Mouse (Mus musculus): Measurements from ENCODE around the gene Nbea. TPM values are rescaled to one million over a fixed set of nuclear protein-coding genes. Genes with fewer than 3 reads are reported as not detected.

The Nbea gene
- polyA plus RNA-seq, 1 experiment from 2014 or later: 15.7 TPM

GRCm38 (mm10) chr3:55872944-55873924, 310.3 kb downstream of the Nbea start:
- Histone ChIP-seq H3K27me3 (ENCODE audit: control insufficient read depth, insufficient read depth, low read length) (no peaks in the 10 kb centered on the region), H3K36me3 (ENCODE audit: control insufficient read depth, insufficient read depth, low read length) (no peaks in the 10 kb centered on the region), H3K4me2 (ENCODE audit: low read length) (no peak overlapping the region), H3K4me1 (ENCODE audit: control insufficient read depth in 2 of 2, insufficient read depth in 2 of 2, low read length in 2 of 2) (no peaks in the 10 kb centered on the region), H3K9me3 (ENCODE audit: control insufficient read depth, low read length) (no peaks in the 10 kb centered on the region), H3K27ac (replicated peaks in 1 of 2; ENCODE audit: control insufficient read depth in 1 of 2, insufficient read depth in 1 of 2, low read depth in 2 of 2, low read length in 2 of 2) (no peak overlapping the region), H3K9ac (ENCODE audit: low read length) (no peak overlapping the region), H3K4me3 (ENCODE audit: control insufficient read depth in 1 of 2, insufficient read depth in 1 of 2, low read depth in 1 of 2, low read length in 2 of 2) (no peak overlapping the region)
- ATAC-seq (ENCODE audit: insufficient number of reproducible peaks, insufficient read depth, low FRiP score, low read depth): no peak
- WGBS: 86% methylated on average over 5 of the region's 5 CpGs

- Histone ChIP-seq H3K9ac (ENCODE audit: low read length) (no peak overlapping the region), H3K36me3 (ENCODE audit: control insufficient read depth, insufficient read depth, low read length) (peaks cover 3% of the 10 kb centered on the region; the same call in 1 of the 2 replicates), H3K4me2 (ENCODE audit: low read length) (no peak overlapping the region), H3K4me1 (ENCODE audit: control insufficient read depth in 2 of 2, insufficient read depth in 2 of 2, low read length in 2 of 2) (peaks cover 0 to 7% of the 10 kb centered on the region in 2 experiments; a peak in 2 of 4 replicates), H3K27ac (replicated peaks in 1 of 2; ENCODE audit: control insufficient read depth in 1 of 2, insufficient read depth in 1 of 2, low read depth in 2 of 2, low read length in 2 of 2) (peak overlapping the region; percentile 11 to 50; a peak in 3 of 4 replicates), H3K9me3 (ENCODE audit: control insufficient read depth, low read length) (no peaks in the 10 kb centered on the region), H3K4me3 (ENCODE audit: control insufficient read depth in 1 of 2, insufficient read depth in 1 of 2, low read depth in 1 of 2, low read length in 2 of 2) (no peak overlapping the region), H3K27me3 (ENCODE audit: control insufficient read depth, insufficient read depth, low read length) (no peaks in the 10 kb centered on the region)
- peak; percentile 71 for ATAC-seq (ENCODE audit: insufficient number of reproducible peaks, insufficient read depth, low FRiP score, low read depth)
- WGBS: 33% methylated on average over 7 of the region's 7 CpGs
These were observed 331.0 kb downstream of the Nbea start for GRCm38 (mm10) chr3:55852488-55852887.

- Histone ChIP-seq H3K36me3 (ENCODE audit: control insufficient read depth, insufficient read depth, low read length) (no peaks in the 10 kb centered on the region), H3K4me1 (ENCODE audit: control insufficient read depth in 2 of 2, insufficient read depth in 2 of 2, low read length in 2 of 2) (peaks cover 0 to 1% of the 10 kb centered on the region in 2 experiments; a peak in 2 of 4 replicates), H3K27ac (replicated peaks in 1 of 2; ENCODE audit: control insufficient read depth in 1 of 2, insufficient read depth in 1 of 2, low read depth in 2 of 2, low read length in 2 of 2) (no peak overlapping the region), H3K4me3 (ENCODE audit: control insufficient read depth in 1 of 2, insufficient read depth in 1 of 2, low read depth in 1 of 2, low read length in 2 of 2) (no peak overlapping the region), H3K4me2 (ENCODE audit: low read length) (no peak overlapping the region), H3K9me3 (ENCODE audit: control insufficient read depth, low read length) (no peaks in the 10 kb centered on the region), H3K9ac (ENCODE audit: low read length) (no peak overlapping the region), H3K27me3 (ENCODE audit: control insufficient read depth, insufficient read depth, low read length) (no peaks in the 10 kb centered on the region)
- ATAC-seq (ENCODE audit: insufficient number of reproducible peaks, insufficient read depth, low FRiP score, low read depth): no peak
- 82% methylated on average over 1 of the region's 1 CpGs for WGBS
These were observed 336.4 kb downstream of the Nbea start for GRCm38 (mm10) chr3:55847115-55847514.

GRCm38 (mm10) chr3:55837188-55837587, 346.3 kb downstream of the Nbea start:
- Histone ChIP-seq H3K4me3 (ENCODE audit: control insufficient read depth in 1 of 2, insufficient read depth in 1 of 2, low read depth in 1 of 2, low read length in 2 of 2) (no peak overlapping the region), H3K9me3 (ENCODE audit: control insufficient read depth, low read length) (no peaks in the 10 kb centered on the region), H3K27me3 (ENCODE audit: control insufficient read depth, insufficient read depth, low read length) (no peaks in the 10 kb centered on the region), H3K9ac (ENCODE audit: low read length) (no peak overlapping the region), H3K4me1 (ENCODE audit: control insufficient read depth in 2 of 2, insufficient read depth in 2 of 2, low read length in 2 of 2) (no peaks in the 10 kb centered on the region), H3K27ac (replicated peaks in 1 of 2; ENCODE audit: control insufficient read depth in 1 of 2, insufficient read depth in 1 of 2, low read depth in 2 of 2, low read length in 2 of 2) (no peak overlapping the region), H3K36me3 (ENCODE audit: control insufficient read depth, insufficient read depth, low read length) (no peaks in the 10 kb centered on the region), H3K4me2 (ENCODE audit: low read length) (no peak overlapping the region)
- WGBS: 70% methylated on average over 3 of the region's 3 CpGs
- ATAC-seq (ENCODE audit: insufficient number of reproducible peaks, insufficient read depth, low FRiP score, low read depth): no peak

GRCm38 (mm10) chr3:55835207-55835606, 348.3 kb downstream of the Nbea start:
- no peaks in the 10 kb centered on the region for H3K36me3 ChIP-seq (ENCODE audit: control insufficient read depth, insufficient read depth, low read length)
- no peak overlapping the region for H3K9ac ChIP-seq (ENCODE audit: low read length)
- no peaks in the 10 kb centered on the region for H3K9me3 ChIP-seq (ENCODE audit: control insufficient read depth, low read length)
- H3K4me3 ChIP-seq (ENCODE audit: control insufficient read depth in 1 of 2, insufficient read depth in 1 of 2, low read depth in 1 of 2, low read length in 2 of 2): no peak overlapping the region
- no peak for ATAC-seq (ENCODE audit: insufficient number of reproducible peaks, insufficient read depth, low FRiP score, low read depth)
- H3K4me2 ChIP-seq (ENCODE audit: low read length): no peak overlapping the region
- whole genome bisulfite sequencing: 48% methylated on average over 4 of the region's 4 CpGs
- no peaks in the 10 kb centered on the region for H3K4me1 ChIP-seq (ENCODE audit: control insufficient read depth in 2 of 2, insufficient read depth in 2 of 2, low read length in 2 of 2)
- H3K27me3 ChIP-seq (ENCODE audit: control insufficient read depth, insufficient read depth, low read length): no peaks in the 10 kb centered on the region
- no peak overlapping the region for H3K27ac ChIP-seq (replicated peaks in 1 of 2; ENCODE audit: control insufficient read depth in 1 of 2, insufficient read depth in 1 of 2, low read depth in 2 of 2, low read length in 2 of 2)

- no peaks in the 10 kb centered on the region for H3K27me3 ChIP-seq (ENCODE audit: control insufficient read depth, insufficient read depth, low read length)
- no peaks in the 10 kb centered on the region for H3K9me3 ChIP-seq (ENCODE audit: control insufficient read depth, low read length)
- H3K9ac ChIP-seq (ENCODE audit: low read length): no peak overlapping the region
- no peaks in the 10 kb centered on the region for H3K36me3 ChIP-seq (ENCODE audit: control insufficient read depth, insufficient read depth, low read length)
- no peak for ATAC-seq (ENCODE audit: insufficient number of reproducible peaks, insufficient read depth, low FRiP score, low read depth)
- no peak overlapping the region for H3K4me3 ChIP-seq (ENCODE audit: control insufficient read depth in 1 of 2, insufficient read depth in 1 of 2, low read depth in 1 of 2, low read length in 2 of 2)
- H3K4me2 ChIP-seq (ENCODE audit: low read length): no peak overlapping the region
- H3K27ac ChIP-seq (replicated peaks in 1 of 2; ENCODE audit: control insufficient read depth in 1 of 2, insufficient read depth in 1 of 2, low read depth in 2 of 2, low read length in 2 of 2): no peak overlapping the region
- no peaks in the 10 kb centered on the region for H3K4me1 ChIP-seq (ENCODE audit: control insufficient read depth in 2 of 2, insufficient read depth in 2 of 2, low read length in 2 of 2)
- WGBS: 78% methylated on average over 5 of the region's 5 CpGs
These were observed 353.3 kb downstream of the Nbea start for GRCm38 (mm10) chr3:55830226-55830625.

- no peaks in the 10 kb centered on the region for H3K27me3 ChIP-seq (ENCODE audit: control insufficient read depth, insufficient read depth, low read length)
- WGBS: 56% methylated on average over 10 of the region's 10 CpGs
- H3K27ac ChIP-seq (replicated peaks in 1 of 2; ENCODE audit: control insufficient read depth in 1 of 2, insufficient read depth in 1 of 2, low read depth in 2 of 2, low read length in 2 of 2): no peak overlapping the region
- no peak overlapping the region for H3K4me2 ChIP-seq (ENCODE audit: low read length)
- no peaks in the 10 kb centered on the region for H3K4me1 ChIP-seq (ENCODE audit: control insufficient read depth in 2 of 2, insufficient read depth in 2 of 2, low read length in 2 of 2)
- ATAC-seq (ENCODE audit: insufficient number of reproducible peaks, insufficient read depth, low FRiP score, low read depth): peak; percentile 26; the same call in 1 of the 2 replicates
- H3K9ac ChIP-seq (ENCODE audit: low read length): no peak overlapping the region
- H3K4me3 ChIP-seq (ENCODE audit: control insufficient read depth in 1 of 2, insufficient read depth in 1 of 2, low read depth in 1 of 2, low read length in 2 of 2): no peak overlapping the region
- no peaks in the 10 kb centered on the region for H3K9me3 ChIP-seq (ENCODE audit: control insufficient read depth, low read length)
- H3K36me3 ChIP-seq (ENCODE audit: control insufficient read depth, insufficient read depth, low read length): no peaks in the 10 kb centered on the region
These were observed 354.8 kb downstream of the Nbea start for GRCm38 (mm10) chr3:55828481-55829256.
